Mouse (Mus musculus) layer of hippocampus, adult 2 months (tissue): ENCODE results near the gene Olfr1006. TPM values are rescaled to one million over a fixed set of nuclear protein-coding genes. Genes with fewer than 3 reads are reported as not detected.
A peak's percentile ranks its signal among the peaks of the same experiment; 100 is the strongest.
"Not testable (repeated sequence)": the region's sequence is repeated elsewhere in the genome, so short reads cannot be mapped to it uniquely, and the experiment has no call there.

Experiments used
- DNase-seq, 2 experiments: peaks; one replicate each; pipeline ENCODE4 v3.0.0; 2022; ENCODE audit warnings: low spot score in 2 of 2
- H3K27ac ChIP-seq: fragments of 200-600 bp; 2 replicates; pipeline ENCODE4 v1.8.1; 2022
- H3K4me3 ChIP-seq: fragments of 200-600 bp; 2 replicates; pipeline ENCODE4 v1.8.1; 2022; ENCODE audit warnings: mild to moderate bottlenecking
- CTCF ChIP-seq: fragments of 200-600 bp; conservative IDR thresholded peaks from 2 replicates; pipeline ENCODE4 v1.8.1; 2022; ENCODE audit warnings: antibody characterized with exemption, mild to moderate bottlenecking, moderate library complexity
- long read RNA-seq, 2 experiments: library from polyadenylated mRNA; stranded (forward); transcript quantifications; one replicate each; pipeline ENCODE4 v2.0.0; 2021; ENCODE audit warnings: borderline mapping rate in 2 of 2
- total RNA-seq, 2 experiments: library from RNA; stranded (reverse); gene quantifications; 2 replicates each; pipeline ENCODE4 v1.2.3; 2021

Olfr1006 gene
- total RNA-seq, result not detected
- long read RNA-seq, experiment 1, result 0 reads
- long read RNA-seq, experiment 2, result 0 reads

GRCm38 (mm10) chr2:85678667-85679066 lies at the start of gene Olfr1006:
Gene Olfr1006, minus strand, starts transcription at chr2:85678767.
- no peak for DNase-seq
- no peak for TF ChIP-seq CTCF
- no peak within 1 kb of the TSS for H3K27ac ChIP-seq
- H3K4me3 ChIP-seq, result no peak within 1 kb of the TSS

- H3K27ac ChIP-seq, result no peak overlapping the region
- DNase-seq, result peak in 1 of 2 experiments; percentile 32
- no peak overlapping the region for H3K4me3 ChIP-seq
- peak; percentile 90 for TF ChIP-seq CTCF
These were observed 47.2 kb upstream of the Olfr1006 start for GRCm38 (mm10) chr2:85725793-85726192.

- no peak for DNase-seq
- no peak for TF ChIP-seq CTCF
These were observed 36.6 kb upstream of the Olfr1006 start, which contains the start of gene Olfr1009 for GRCm38 (mm10) chr2:85715119-85715518. Gene Olfr1009, plus strand, starts transcription at chr2:85715419.

GRCm38 (mm10) chr2:85711159-85711558 lies 32.6 kb upstream of the Olfr1006 start:
- no peak overlapping the region for H3K4me3 ChIP-seq
- DNase-seq, result no peak
- TF ChIP-seq CTCF, result no peak
- H3K27ac ChIP-seq, result no peak overlapping the region

More at GRCm38 (mm10) chr2:85715119-85715518, 36.6 kb upstream of the Olfr1006 start, which contains the start of gene Olfr1009:
- no peak within 1 kb of the TSS for H3K4me3 ChIP-seq
- H3K27ac ChIP-seq, result no peak within 1 kb of the TSS

GRCm38 (mm10) chr2:85710680-85711079 lies 32.1 kb upstream of the Olfr1006 start:
- not testable (repeated sequence) for H3K27ac ChIP-seq, DNase-seq, H3K4me3 ChIP-seq

- Histone ChIP-seq H3K4me3 (no peak within 1 kb of the TSS), H3K27ac (no peak within 1 kb of the TSS)
- no peak for TF ChIP-seq CTCF
- no peak for DNase-seq
These were observed 10.6 kb upstream of the Olfr1006 start, which contains the start of gene Olfr1008 for GRCm38 (mm10) chr2:85689131-85689530. Gene Olfr1008, plus strand, starts transcription at chr2:85689431.

- not testable (repeated sequence) for DNase-seq, H3K4me3 ChIP-seq, H3K27ac ChIP-seq
These were observed 14.2 kb downstream of the Olfr1006 start, which contains the start of gene Olfr154 for GRCm38 (mm10) chr2:85664355-85664754. Gene Olfr154, minus strand, starts transcription at chr2:85664455.

GRCm38 (mm10) chr2:85650604-85651003 lies 28.0 kb downstream of the Olfr1006 start, which contains the start of gene Olfr1002:
Gene Olfr1002, minus strand, starts transcription at chr2:85650704.
- no peak within 1 kb of the TSS for H3K27ac ChIP-seq
- no peak for TF ChIP-seq CTCF
- no peak within 1 kb of the TSS for H3K4me3 ChIP-seq
- DNase-seq, result no peak

Other genes with a start within 250 kb of the Olfr1006 start
- gene Olfr994, start 242.3 kb downstream of the Olfr1006 start, total RNA-seq, result not detected
- gene Olfr995, start 235.1 kb downstream of the Olfr1006 start, total RNA-seq, result not detected
- gene 4833423E24Rik, start 159.7 kb downstream of the Olfr1006 start, total RNA-seq, result under 1 TPM; 0.15 to 0.26 TPM
- gene Olfr996, start 99.6 kb downstream of the Olfr1006 start, total RNA-seq, result not detected
- gene Olfr998, start 89.8 kb downstream of the Olfr1006 start, total RNA-seq, result not detected
- not detected for gene Olfr1000, start 66.9 kb downstream of the Olfr1006 start, total RNA-seq
- gene Olfr1002, start 28.1 kb downstream of the Olfr1006 start, total RNA-seq, result not detected
- not detected for gene Olfr154, start 14.3 kb downstream of the Olfr1006 start, total RNA-seq
- not detected for gene Olfr1008, start 10.7 kb upstream of the Olfr1006 start, total RNA-seq
- gene Olfr1009, start 36.7 kb upstream of the Olfr1006 start, total RNA-seq, result not detected
- gene Olfr1012, start 84.0 kb upstream of the Olfr1006 start, total RNA-seq, result not detected
- not detected for gene Olfr1013, start 88.3 kb upstream of the Olfr1006 start, total RNA-seq
- not detected for gene Olfr1014, start 93.9 kb upstream of the Olfr1006 start, total RNA-seq
- gene Olfr1015, start 103.2 kb upstream of the Olfr1006 start, total RNA-seq, result not detected
- gene Olfr1016, start 123.8 kb upstream of the Olfr1006 start, total RNA-seq, result not detected
- not detected for gene Olfr1018, start 139.7 kb upstream of the Olfr1006 start, total RNA-seq
- not detected for gene Olfr1019, start 166.7 kb upstream of the Olfr1006 start, total RNA-seq
- gene Olfr1020, start 168.3 kb upstream of the Olfr1006 start, total RNA-seq, result not detected
- gene Olfr1022, start 189.8 kb upstream of the Olfr1006 start, total RNA-seq, result not detected
- gene Olfr1023, start 206.9 kb upstream of the Olfr1006 start, total RNA-seq, result not detected
- not detected for gene Olfr1024, start 226.3 kb upstream of the Olfr1006 start, total RNA-seq
- gene Olfr1025-ps1, start 236.4 kb upstream of the Olfr1006 start, total RNA-seq, result not detected
- not detected for gene Olfr1026, start 242.8 kb upstream of the Olfr1006 start, total RNA-seq